23 mouse cellular contexts compared by ENCODE assay signal in genomic region chr12:40504687-40505086, GRCm38 (mm10). TPM values are rescaled to one million over a fixed set of nuclear protein-coding genes. Genes with fewer than 3 reads are reported as not detected.
DNase-seq lines count a peak whose midpoint lies in the region; ATAC-seq and TF ChIP-seq lines count a peak whose summit lies in the region.
"Had no signal": no experiment of that assay in that cellular context is flagged by ENCODE, and none has a peak within 500 bp of the region (broad histone marks: within the 10 kb centered on the region; RNA-seq: fewer than 3 reads in every experiment).

No protein-coding gene starts in this region.

- no peak overlapping the region for H3K9ac ChIP-seq in embryonic facial prominence, embryonic 14.5 days (ENCODE audit: low read depth, low read length)
- no peak overlapping the region for H3K9ac ChIP-seq in lung, postnatal 0 days (replicated peaks; ENCODE audit: low read depth)
- H3K9ac ChIP-seq: embryonic facial prominence, embryonic 13.5 days; hindbrain, embryonic 12.5 days; limb, embryonic 12.5 days; liver, embryonic 14.5 days; midbrain, embryonic 13.5 days; neural tube, embryonic 12.5 days had no signal

- ATAC-seq in embryonic facial prominence, embryonic 14.5 days (ENCODE audit: low read depth): peak; percentile 44
- no peak; the same call in 1 of the 2 replicates for ATAC-seq in lung, postnatal 0 days
- ATAC-seq: activated CD4-positive, CD25-positive, alpha-beta regulatory T cell, adult 4 months; CD4-positive, CD25-positive, alpha-beta regulatory T cell, adult 4 months; forebrain, embryonic 16.5 days; midbrain, embryonic 13.5 days had no signal

- TF ChIP-seq POLR2A in kidney, adult 2 months (IDR thresholded peaks at IDR 0.05; ENCODE audit: low read depth, low read length): no peak

- peak; percentile 70 for DNase-seq in embryonic facial prominence, embryonic 14.5 days (ENCODE audit: low spot score)
- no peak for DNase-seq in embryonic facial prominence, embryonic 10.5 days (ENCODE audit: low spot score)
- DNase-seq in kidney, adult 2 months: no peak
- DNase-seq in kidney, adult 9 months: no peak
- peak; percentile 44 for DNase-seq in lung, postnatal 0 days (ENCODE audit: low spot score)
- no peak for DNase-seq in lung, adult 18-20 months
- no peak for DNase-seq in urinary bladder, postnatal 25 days (ENCODE audit: low spot score)
- DNase-seq in thymus, postnatal 36 days: no peak
- DNase-seq: adrenal gland, postnatal 14 days; cerebellum, adult 11 months; cerebellum, postnatal 10 days; kidney, adult 18-20 months; kidney, postnatal 36 days; thymus, postnatal 25 days had no signal

- WGBS in embryonic facial prominence, embryonic 14.5 days: 79% methylated on average over 3 of the region's 3 CpGs
- WGBS in embryonic facial prominence, embryonic 10.5 days: 81% methylated on average over 3 of the region's 3 CpGs
- WGBS in kidney, adult 2 months: 71% methylated on average over 3 of the region's 3 CpGs
- 55% methylated on average over 3 of the region's 3 CpGs for WGBS in lung, postnatal 0 days

- no peaks in the 10 kb centered on the region for H3K9me3 ChIP-seq in embryonic facial prominence, embryonic 14.5 days (ENCODE audit: control insufficient read depth, low read length)
- H3K9me3 ChIP-seq in embryonic facial prominence, embryonic 10.5 days: no peaks in the 10 kb centered on the region
- H3K9me3 ChIP-seq in lung, postnatal 0 days (ENCODE audit: low read length): no peaks in the 10 kb centered on the region
- H3K9me3 ChIP-seq: embryonic facial prominence, embryonic 13.5 days; hindbrain, embryonic 12.5 days; limb, embryonic 12.5 days; midbrain, embryonic 13.5 days; neural tube, embryonic 12.5 days had no signal

- H3K4me1 ChIP-seq in embryonic facial prominence, embryonic 14.5 days (ENCODE audit: control insufficient read depth, insufficient read depth, low read length): peaks cover 15% of the 10 kb centered on the region
- peaks cover 12% of the 10 kb centered on the region for H3K4me1 ChIP-seq in embryonic facial prominence, embryonic 10.5 days
- H3K4me1 ChIP-seq in kidney, adult 2 months (ENCODE audit: control insufficient read depth, insufficient read depth, low read length): peaks cover 3% of the 10 kb centered on the region; the same call in 1 of the 2 replicates
- peaks cover 11% of the 10 kb centered on the region; the same call in 1 of the 2 replicates for H3K4me1 ChIP-seq in lung, postnatal 0 days (ENCODE audit: insufficient read depth, low read depth, low read length)

- TF ChIP-seq CTCF in kidney, adult 2 months (conservative IDR thresholded peaks at IDR 0.05; ENCODE audit: insufficient read depth, insufficient read length, low read depth, low read length): no peak
- TF ChIP-seq CTCF in lung, postnatal 0 days (IDR thresholded peaks at IDR 0.05): no peak

- H3K4me3 ChIP-seq in embryonic facial prominence, embryonic 14.5 days (ENCODE audit: low read depth, low read length): no peak overlapping the region
- no peak overlapping the region for H3K4me3 ChIP-seq in embryonic facial prominence, embryonic 10.5 days
- no peak overlapping the region for H3K4me3 ChIP-seq in kidney, adult 2 months (ENCODE audit: insufficient read depth, low read depth, low read length)
- H3K4me3 ChIP-seq in lung, postnatal 0 days (ENCODE audit: low read depth, low read length): no peak overlapping the region
- H3K4me3 ChIP-seq: embryonic facial prominence, embryonic 13.5 days; hindbrain, embryonic 12.5 days; limb, embryonic 12.5 days; midbrain, embryonic 13.5 days; neural tube, embryonic 12.5 days had no signal

- no peaks in the 10 kb centered on the region for H3K36me3 ChIP-seq in embryonic facial prominence, embryonic 14.5 days (ENCODE audit: control insufficient read depth, insufficient read depth, low read length)
- H3K36me3 ChIP-seq in embryonic facial prominence, embryonic 10.5 days (replicated peaks): no peaks in the 10 kb centered on the region
- H3K36me3 ChIP-seq in kidney, adult 2 months (ENCODE audit: control insufficient read depth, insufficient read depth, low read length): no peaks in the 10 kb centered on the region
- no peaks in the 10 kb centered on the region for H3K36me3 ChIP-seq in lung, postnatal 0 days (ENCODE audit: insufficient read depth, low read length)
- H3K36me3 ChIP-seq: embryonic facial prominence, embryonic 13.5 days; hindbrain, embryonic 12.5 days; limb, embryonic 12.5 days; midbrain, embryonic 13.5 days; neural tube, embryonic 12.5 days had no signal

- H3K27ac ChIP-seq in embryonic facial prominence, embryonic 14.5 days (replicated peaks; ENCODE audit: low read depth, low read length): no peak overlapping the region
- H3K27ac ChIP-seq in embryonic facial prominence, embryonic 10.5 days (replicated peaks): no peak overlapping the region
- peak overlapping the region; percentile 37; the same call in 1 of the 2 replicates for H3K27ac ChIP-seq in kidney, adult 2 months (ENCODE audit: insufficient read depth, low read depth, low read length)
- H3K27ac ChIP-seq in lung, postnatal 0 days (ENCODE audit: low read length): no peak overlapping the region
- H3K27ac ChIP-seq: embryonic facial prominence, embryonic 13.5 days; hindbrain, embryonic 12.5 days; limb, embryonic 12.5 days; liver, embryonic 14.5 days; midbrain, embryonic 13.5 days; neural tube, embryonic 12.5 days had no signal

- H3K27me3 ChIP-seq in embryonic facial prominence, embryonic 14.5 days (replicated peaks; ENCODE audit: control insufficient read depth, insufficient read depth, low read length): no peaks in the 10 kb centered on the region
- H3K27me3 ChIP-seq in embryonic facial prominence, embryonic 10.5 days (replicated peaks; ENCODE audit: low read depth, poor library complexity, severe bottlenecking): no peaks in the 10 kb centered on the region
- H3K27me3 ChIP-seq in kidney, adult 2 months (replicated peaks; ENCODE audit: control insufficient read depth, insufficient read depth, low read length): no peaks in the 10 kb centered on the region
- H3K27me3 ChIP-seq in lung, postnatal 0 days (replicated peaks; ENCODE audit: insufficient read depth, low read length): no peaks in the 10 kb centered on the region
- H3K27me3 ChIP-seq: embryonic facial prominence, embryonic 13.5 days; hindbrain, embryonic 12.5 days; limb, embryonic 12.5 days; midbrain, embryonic 13.5 days; neural tube, embryonic 12.5 days had no signal

- TF ChIP-seq EP300 in lung, postnatal 0 days (IDR thresholded peaks at IDR 0.05): no peak

- no peak overlapping the region for H3K4me2 ChIP-seq in embryonic facial prominence, embryonic 14.5 days (ENCODE audit: low read depth, low read length)
- H3K4me2 ChIP-seq in lung, postnatal 0 days (replicated peaks; ENCODE audit: low read depth, low read length): no peak overlapping the region
- H3K4me2 ChIP-seq: embryonic facial prominence, embryonic 13.5 days; hindbrain, embryonic 12.5 days; limb, embryonic 12.5 days; midbrain, embryonic 13.5 days; neural tube, embryonic 12.5 days had no signal

RNA-seq across cellular contexts. Expression of gene Dock4, which starts 58.9 kb away (rescaled TPM):
- polyA plus RNA-seq in embryonic facial prominence, embryonic 14.5 days (2014; fragmentation: Nextera tagmentation; extraction: Ambion mirVana): 8.9 and 9.2 TPM in 2 replicates
- 18.1 and 19.5 TPM in 2 replicates for polyA plus RNA-seq in embryonic facial prominence, embryonic 10.5 days (2016; fragmentation: Nextera tagmentation; extraction: Ambion mirVana)
- polyA plus RNA-seq in kidney, adult 2 months (2012; rRNA removed): 4.1 and 4.3 TPM in 2 replicates
- polyA plus RNA-seq in lung, postnatal 0 days (2015; fragmentation: Nextera tagmentation; extraction: Ambion mirVana): 18.5 and 23.4 TPM in 2 replicates

RNA-seq across cellular contexts. Expression of gene Zfp277, which starts 59.0 kb away (rescaled TPM):
- polyA plus RNA-seq in embryonic facial prominence, embryonic 14.5 days (2014; fragmentation: Nextera tagmentation; extraction: Ambion mirVana): 35.7 and 36.6 TPM in 2 replicates
- polyA plus RNA-seq in embryonic facial prominence, embryonic 10.5 days (2016; fragmentation: Nextera tagmentation; extraction: Ambion mirVana): 39.0 and 39.9 TPM in 2 replicates
- 5.9 and 7.3 TPM in 2 replicates for polyA plus RNA-seq in kidney, adult 2 months (2012; rRNA removed)
- 25.8 and 30.1 TPM in 2 replicates for polyA plus RNA-seq in lung, postnatal 0 days (2015; fragmentation: Nextera tagmentation; extraction: Ambion mirVana)

Comparison
In these comparisons a context has a peak if more than half of its experiments do, and no peak if none do; other contexts are left out.
1. DNase-seq: peak in embryonic facial prominence, embryonic 14.5 days (single experiment) and lung, postnatal 0 days (single experiment); none in embryonic facial prominence, embryonic 10.5 days (single experiment), kidney, adult 2 months (single experiment), kidney, adult 9 months (single experiment), lung, adult 18-20 months (0 of 2), urinary bladder, postnatal 25 days (single experiment) and thymus, postnatal 36 days (0 of 2).